Mouse (Mus musculus) gastrocnemius, adult 2 months (tissue): Measurements from ENCODE around the gene Mettl13. TPM values are rescaled to one million over a fixed set of nuclear protein-coding genes. Genes with fewer than 3 reads are reported as not detected.

Source experiments
- DNase-seq: peaks from one replicate; pipeline ENCODE4 v3.0.0; 2022
- H3K27ac ChIP-seq: fragments of 200-600 bp; 2 replicates; pipeline ENCODE4 v1.8.1; 2022; ENCODE audit warnings: mild to moderate bottlenecking
- H3K4me3 ChIP-seq: fragments of 200-600 bp; 2 replicates; pipeline ENCODE4 v1.8.1; 2022; ENCODE audit warnings: mild to moderate bottlenecking, moderate library complexity
- CTCF ChIP-seq: fragments of 200-600 bp; IDR thresholded peaks from 2 replicates; pipeline ENCODE4 v1.8.1; 2022; ENCODE audit warnings: antibody characterized with exemption, mild to moderate bottlenecking, moderate library complexity
- intact Hi-C: fragments of 180-260 bp; cut with DNase I; formaldehyde crosslinking; loops from one replicate; pipeline ENCODE4 v1.15.1; 2025
- long read RNA-seq, 2 experiments: library from polyadenylated mRNA; stranded (forward); transcript quantifications; one replicate each; pipeline ENCODE4 v2.0.0; 2021
- total RNA-seq, 2 experiments: library from RNA; stranded (reverse); gene quantifications; 2 replicates each; pipeline ENCODE4 v1.2.3; 2021

The Mettl13 gene
- total RNA-seq: 1 to 10 TPM; 6.6 to 8.9 TPM
- long read RNA-seq, experiment 1, full-length matches to known transcripts: 11 of 12 reads
- long read RNA-seq, experiment 1, partial matches to known transcripts: 1 of 12 reads
- long read RNA-seq, experiment 1, other reads (novel, unspliced or antisense): 0 of 12 reads
- long read RNA-seq, experiment 2, full-length matches to known transcripts: 11 of 14 reads
- long read RNA-seq, experiment 2, partial matches to known transcripts: 2 of 14 reads
- long read RNA-seq, experiment 2, other reads (novel, unspliced or antisense): 1 of 14 reads

GRCm38 (mm10) chr1:162548016-162548916 lies at the start of gene Mettl13:
Gene Mettl13, minus strand, starts transcription at chr1:162548551.
- intact Hi-C loops: loop anchor here (10.0 kb wide), 1 partner anchor 673 kb away; the partner anchor contains the start of gene Suco
- peak within 1 kb of the TSS; percentile 91 for H3K27ac ChIP-seq
- peak within 1 kb of the TSS; percentile 97 for H3K4me3 ChIP-seq
- no peak for TF ChIP-seq CTCF
- peak; percentile 94 for DNase-seq

- DNase-seq: no peak
- intact Hi-C loops: no loop called here
- Histone ChIP-seq H3K27ac (no peak overlapping the region), H3K4me3 (no peak overlapping the region)
- no peak for TF ChIP-seq CTCF
Measured at GRCm38 (mm10) chr1:162597379-162598102, 49.2 kb upstream of the Mettl13 start.

- intact Hi-C loops: no loop called here
- DNase-seq: no peak
- no peak overlapping the region for H3K4me3 ChIP-seq
- no peak for TF ChIP-seq CTCF
- no peak overlapping the region for H3K27ac ChIP-seq
Measured at GRCm38 (mm10) chr1:162590415-162590997, 42.2 kb upstream of the Mettl13 start.

- DNase-seq: peak; percentile 18
- intact Hi-C loops: no loop called here
- H3K27ac ChIP-seq: peak overlapping the region; percentile 59; the same call in 1 of the 2 replicates
- no peak for TF ChIP-seq CTCF
- no peak overlapping the region for H3K4me3 ChIP-seq
Measured at GRCm38 (mm10) chr1:162589443-162589842, 41.1 kb upstream of the Mettl13 start.

- no peak for TF ChIP-seq CTCF
Measured at GRCm38 (mm10) chr1:162588606-162589005, 40.3 kb upstream of the Mettl13 start.

GRCm38 (mm10) chr1:162586282-162586681 lies 37.9 kb upstream of the Mettl13 start:
- Histone ChIP-seq H3K4me3 (no peak overlapping the region), H3K27ac (no peak overlapping the region)
- no peak for TF ChIP-seq CTCF
- intact Hi-C loops: no loop called here
- DNase-seq: no peak

More at GRCm38 (mm10) chr1:162588606-162589005, 40.3 kb upstream of the Mettl13 start:
- H3K4me3 ChIP-seq: no peak overlapping the region
- peak overlapping the region; percentile 59; the same call in 1 of the 2 replicates for H3K27ac ChIP-seq
- no peak for DNase-seq
- intact Hi-C loops: no loop called here

- intact Hi-C loops: no loop called here
- Histone ChIP-seq H3K27ac (no peak overlapping the region), H3K4me3 (no peak overlapping the region)
- TF ChIP-seq CTCF: peak; percentile 45
- DNase-seq: no peak
Measured at GRCm38 (mm10) chr1:162582884-162583283, 34.5 kb upstream of the Mettl13 start.

GRCm38 (mm10) chr1:162575098-162575497 lies 26.7 kb upstream of the Mettl13 start:
- no peak overlapping the region for H3K4me3 ChIP-seq
- no peak for DNase-seq
- intact Hi-C loops: no loop called here
- no peak overlapping the region for H3K27ac ChIP-seq
- peak; percentile 11; the same call in 1 of the 2 replicates for TF ChIP-seq CTCF

GRCm38 (mm10) chr1:162570931-162571601 lies 22.7 kb upstream of the Mettl13 start:
- Histone ChIP-seq H3K27ac (peak overlapping the region; percentile 96), H3K4me3 (peak overlapping the region; percentile 98)
- intact Hi-C loops: no loop called here
- DNase-seq: no peak
- TF ChIP-seq CTCF: no peak

- intact Hi-C loops: no loop called here
- DNase-seq: peak; percentile 96
- peak; percentile 56 for TF ChIP-seq CTCF
- Histone ChIP-seq H3K27ac (peak within 1 kb of the TSS; percentile 96), H3K4me3 (peak within 1 kb of the TSS; percentile 98)
Measured at GRCm38 (mm10) chr1:162570260-162570748, 22.0 kb upstream of the Mettl13 start, which contains the start of gene Vamp4. Gene Vamp4, plus strand, starts transcription at chr1:162570515.

- no peak for DNase-seq
- no peak for TF ChIP-seq CTCF
- Histone ChIP-seq H3K27ac (no peak overlapping the region), H3K4me3 (no peak overlapping the region)
- intact Hi-C loops: no loop called here
Measured at GRCm38 (mm10) chr1:162567351-162567750, 19.0 kb upstream of the Mettl13 start.
